In the genomic region with DNA sequence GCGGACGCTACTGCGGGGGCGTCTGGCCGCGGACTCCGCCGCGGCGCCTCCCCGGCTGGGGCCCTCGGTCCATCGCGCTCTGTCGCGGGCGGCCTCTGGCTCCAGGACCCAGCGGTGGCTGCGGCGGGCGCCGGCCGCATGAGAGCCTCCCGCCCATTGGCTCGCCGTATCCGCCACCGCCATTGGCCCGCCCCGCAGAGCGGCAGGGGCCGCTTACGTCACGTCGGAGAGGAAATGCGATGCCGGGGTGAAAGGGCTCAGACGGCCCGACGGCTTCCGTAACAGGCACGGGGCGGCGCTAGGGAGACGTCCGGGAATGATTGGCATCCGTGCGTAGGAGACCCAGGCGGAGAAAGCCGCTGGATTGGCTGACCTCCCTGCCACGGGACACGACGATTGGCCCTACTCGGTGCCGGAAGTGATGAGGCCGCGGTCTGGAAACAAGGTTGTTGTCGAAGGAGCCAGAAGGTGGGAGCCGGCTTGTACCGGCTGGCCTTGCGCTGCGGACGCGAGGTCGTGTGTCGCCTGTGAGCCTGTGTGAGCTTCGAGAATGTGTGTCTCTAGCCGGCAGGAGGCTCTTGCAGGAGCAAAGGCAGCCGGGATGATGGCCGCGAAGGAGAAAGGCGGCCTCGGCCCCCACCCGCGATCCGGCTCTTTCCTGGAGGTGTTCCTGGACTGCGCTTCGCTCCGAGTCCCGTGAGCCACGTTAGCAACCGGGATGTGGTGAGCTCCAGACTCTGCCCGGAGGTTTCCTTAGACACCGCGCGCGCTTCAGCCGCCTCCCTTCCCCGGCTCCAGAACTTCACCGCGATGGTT, we compare ENCODE assay signal across 8 mouse cellular contexts. TPM values are rescaled to one million over a fixed set of nuclear protein-coding genes. Genes with fewer than 3 reads are reported as not detected.
DNase-seq lines count a peak whose midpoint lies in the region; ATAC-seq lines count a peak whose summit lies in the region.

Gene Ankrd11 (minus strand): TSS at position 120 of the 816 bp plus-strand sequence.

- WGBS in hindbrain, embryonic 15.5 days: under 1% methylated on average over 69 of the region's 91 CpGs

- peak within 1 kb of the TSS; percentile 94 for H3K27ac ChIP-seq in hindbrain, embryonic 15.5 days (replicated peaks)

- H3K36me3 ChIP-seq in hindbrain, embryonic 15.5 days: no peaks in the 10 kb centered on the region

- no peaks in the 10 kb centered on the region for H3K27me3 ChIP-seq in hindbrain, embryonic 15.5 days

- ATAC-seq in hindbrain, embryonic 15.5 days (ENCODE audit: low FRiP score, low read depth): peak; percentile 99

- H3K9me3 ChIP-seq in hindbrain, embryonic 15.5 days: no peaks in the 10 kb centered on the region

- H3K4me1 ChIP-seq in hindbrain, embryonic 15.5 days (replicated peaks): peaks cover 41% of the 10 kb centered on the region

- peak within 1 kb of the TSS; percentile 74 for H3K4me2 ChIP-seq in hindbrain, embryonic 15.5 days

- peak within 1 kb of the TSS; percentile 100 for H3K9ac ChIP-seq in hindbrain, embryonic 15.5 days

- peak within 1 kb of the TSS; percentile 99 for H3K4me3 ChIP-seq in hindbrain, embryonic 15.5 days

- peak; percentile 100 for DNase-seq in T-cell, adult 2 months (ENCODE audit: low spot score)
- peak; percentile 99 to 100 for DNase-seq in cerebellum, postnatal 36 days
- peak; percentile 100 for DNase-seq in frontal cortex, postnatal 36 days (ENCODE audit: low spot score in 2 of 2)
- DNase-seq in left cerebral cortex, adult 11 months (ENCODE audit: low spot score): peak; percentile 100
- DNase-seq in lung, postnatal 4 days: peak; percentile 100
- peak; percentile 98 for DNase-seq in retina, postnatal 7 days (ENCODE audit: low read depth, low spot score)
- peak; percentile 99 for DNase-seq in urinary bladder, adult 2 months (ENCODE audit: low spot score)

RNA-seq across cellular contexts. Expression of gene Ankrd11, which starts in this region (rescaled TPM):
- polyA plus RNA-seq in hindbrain, embryonic 15.5 days (2015; fragmentation: Nextera tagmentation; extraction: Ambion mirVana): 65.3 and 70.8 TPM in 2 replicates
- polyA plus RNA-seq in urinary bladder, adult 2 months (2012; rRNA removed): 37.9 and 57.1 TPM in 2 replicates

Comparison
In these comparisons a context has a peak if more than half of its experiments do, and no peak if none do; other contexts are left out.
1. Peak in every context shown above with its lines: DNase-seq, ATAC-seq, H3K4me3 ChIP-seq and H3K27ac ChIP-seq.